Mouse (Mus musculus): Measurements from ENCODE around the gene Carm1.

GRCm38 (mm10) chr9:21576286-21576685 lies 29.6 kb downstream of the Carm1 start:
- TF ChIP-seq POLR2A (IDR thresholded peaks at IDR 0.05; ENCODE audit: insufficient read depth, low read depth, low read length) (no peak), CTCF (IDR thresholded peaks at IDR 0.05; ENCODE audit: insufficient read depth, low read depth, low read length) (no peak)
